Mouse (Mus musculus) embryo, embryonic 9.5 days (tissue): ENCODE data around the gene Spata1.

ENCODE experiments used
- DNase-seq: peaks from one replicate; pipeline ENCODE4 v3.0.0-alpha.2; 2017; ENCODE audit errors: extremely low spot score

The Spata1 gene

DNA sequence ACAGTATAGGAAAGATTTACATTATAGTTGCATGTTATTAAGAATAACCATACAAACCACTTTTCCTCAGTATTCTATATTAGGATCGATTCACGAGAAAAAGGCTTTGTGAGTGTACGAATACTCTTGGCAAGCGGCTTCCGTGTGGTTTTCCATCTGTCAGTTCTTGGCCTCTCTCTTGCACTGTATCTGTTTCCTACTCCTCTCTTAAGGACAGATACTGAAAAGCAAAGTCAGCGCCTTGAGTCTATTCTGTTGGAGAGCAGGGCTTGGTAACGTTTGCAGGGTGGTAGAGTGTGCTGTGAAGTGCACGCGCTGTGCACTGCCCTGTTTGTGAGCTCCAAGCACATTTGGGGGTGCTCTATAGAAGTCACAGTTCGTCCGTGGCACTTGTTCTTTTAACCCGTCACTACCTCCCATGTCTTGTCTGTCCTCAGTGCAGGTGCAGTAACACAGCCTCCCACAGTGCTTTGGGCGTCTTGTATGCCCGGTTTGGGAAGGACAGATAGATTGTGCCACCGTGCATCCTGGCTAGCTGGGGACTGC, 79.5 kb downstream of the Spata1 start:
- no peak for DNase-seq

DNA sequence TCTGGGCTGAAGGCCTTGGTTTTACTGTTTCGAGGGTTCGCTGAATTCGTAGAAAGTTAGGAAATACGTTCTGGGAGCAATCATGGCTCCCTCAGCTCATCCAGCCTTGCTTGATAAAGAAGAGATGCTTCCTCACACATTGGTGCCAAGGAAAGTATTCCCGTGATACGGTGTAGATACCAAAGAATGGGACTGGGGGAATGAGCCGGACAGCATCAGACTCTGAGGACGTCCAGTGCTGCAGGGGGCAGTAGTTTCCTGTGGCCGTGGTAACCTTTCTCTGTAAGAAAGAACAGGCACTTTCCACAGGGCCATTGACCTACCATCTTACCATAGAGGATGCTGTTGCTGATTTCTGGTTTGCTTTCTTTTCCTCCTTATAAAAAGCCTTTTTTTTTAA, 80.0 kb downstream of the Spata1 start:
- DNase-seq, result no peak

DNA sequence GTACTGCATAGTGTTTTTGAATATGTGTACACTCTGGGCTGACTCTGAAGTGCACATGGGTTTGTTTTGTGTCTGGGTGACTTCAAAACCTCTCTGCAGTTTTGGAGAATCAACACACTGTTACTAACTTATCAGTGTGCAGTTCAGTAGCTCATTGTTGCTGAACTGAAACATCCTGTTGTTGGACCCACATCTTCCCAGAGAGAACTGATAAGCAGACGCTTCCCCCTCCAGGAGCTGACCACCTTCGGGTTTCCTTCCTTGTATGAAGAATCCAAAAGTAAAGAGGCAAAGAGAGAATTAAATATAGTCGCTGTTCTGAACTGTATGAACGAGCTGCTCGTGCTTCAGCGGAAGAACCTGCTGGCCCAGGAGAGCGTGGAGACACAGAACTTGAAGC, 80.7 kb downstream of the Spata1 start:
- DNase-seq, result no peak

DNA sequence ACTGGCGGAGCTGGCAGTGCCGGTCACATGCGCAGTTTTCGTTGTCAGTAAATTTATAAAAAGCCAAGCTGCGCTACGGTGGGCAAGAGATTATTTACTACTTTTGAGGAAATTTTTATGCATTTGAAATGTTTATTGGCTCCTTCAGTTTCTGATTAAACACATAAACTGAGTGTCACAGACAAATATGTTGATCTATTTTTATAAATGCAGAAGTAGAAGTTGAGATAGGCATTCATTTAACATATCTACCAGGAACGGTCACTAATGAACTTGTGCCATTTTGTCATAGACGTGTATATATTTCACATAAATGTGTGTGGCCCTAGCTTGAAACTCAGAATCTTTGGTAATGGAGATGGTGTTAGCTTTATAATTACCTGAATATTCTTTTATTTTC, 81.7 kb downstream of the Spata1 start:
- no peak for DNase-seq

DNA sequence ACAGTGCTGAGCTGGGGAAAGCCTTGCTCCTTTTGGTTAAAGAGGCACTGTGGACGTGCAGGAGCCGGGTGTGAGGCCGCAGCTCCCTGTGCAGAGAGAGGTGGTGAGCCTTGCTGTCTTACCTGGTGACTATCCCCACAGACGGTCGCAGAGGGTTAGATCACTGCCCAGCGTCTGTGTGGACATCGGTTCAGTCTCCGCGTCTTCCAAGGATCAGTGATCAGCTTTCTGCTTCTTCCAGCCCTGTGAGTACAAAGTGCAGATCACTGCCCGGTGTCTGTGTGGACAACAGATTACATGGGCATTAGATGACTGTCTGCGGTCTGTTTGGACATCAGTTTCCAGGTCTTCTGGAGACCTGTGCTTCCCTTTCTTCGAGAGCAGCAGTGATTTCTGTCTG, 85.0 kb downstream of the Spata1 start:
- DNase-seq, result no peak

DNA sequence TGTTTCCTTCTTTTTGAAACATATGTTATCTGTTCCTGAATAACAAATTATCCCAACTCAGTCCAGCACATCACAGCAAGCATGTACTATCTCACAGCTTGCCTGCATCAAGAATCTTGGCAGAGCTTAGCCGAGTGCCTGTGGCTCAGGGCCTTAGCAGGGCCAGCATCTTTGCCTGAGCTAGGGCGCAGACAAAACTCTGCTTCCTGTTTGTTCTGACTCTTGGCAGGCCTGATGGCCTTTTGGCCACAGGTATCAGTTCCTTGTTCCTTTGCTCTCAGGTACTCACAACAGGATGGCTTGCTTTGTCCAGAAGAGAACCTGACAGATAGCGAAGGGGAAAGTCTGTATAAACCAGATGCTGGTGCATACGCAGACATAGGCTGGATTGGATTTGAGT, 85.6 kb downstream of the Spata1 start:
- DNase-seq, result no peak

DNA sequence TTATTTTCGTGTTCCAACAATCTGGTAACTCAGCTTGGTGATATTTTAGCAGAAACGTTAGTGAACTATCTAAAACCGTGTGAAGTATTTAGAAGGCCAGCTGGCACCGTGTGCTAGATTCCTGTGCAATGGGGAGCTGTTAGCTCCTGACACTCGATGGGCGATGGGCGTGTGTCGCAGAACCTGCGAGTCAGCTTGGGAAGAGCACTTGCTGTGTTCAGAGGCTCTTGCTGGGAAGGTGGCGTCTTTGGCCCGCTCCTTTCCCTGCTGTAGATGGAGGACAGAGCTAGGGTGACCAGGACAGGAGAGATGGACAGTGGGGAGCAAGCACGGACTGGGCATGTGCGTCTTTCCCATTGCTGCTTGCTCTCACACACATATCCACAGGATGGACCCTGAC, 86.5 kb downstream of the Spata1 start:
- no peak for DNase-seq

DNA sequence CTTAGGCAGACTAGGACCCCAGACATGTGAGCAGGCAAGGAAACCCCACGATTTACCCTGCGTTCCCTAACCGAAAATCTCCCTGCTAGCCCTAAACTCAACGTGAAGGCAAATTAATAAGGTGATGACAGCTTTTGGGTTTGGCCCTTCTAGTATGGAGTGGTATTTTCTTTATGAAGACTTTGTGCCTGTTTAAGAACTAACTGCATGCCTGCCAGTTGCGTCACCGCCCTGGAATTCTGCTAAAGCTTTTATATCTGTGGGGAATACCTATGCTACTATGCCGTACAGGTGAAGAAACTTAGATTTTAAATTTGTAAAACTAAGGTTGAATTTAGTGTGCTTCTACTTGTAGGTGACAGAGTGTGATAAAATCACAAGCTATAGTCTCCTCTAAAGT, 87.1 kb downstream of the Spata1 start:
- no peak for DNase-seq

DNA sequence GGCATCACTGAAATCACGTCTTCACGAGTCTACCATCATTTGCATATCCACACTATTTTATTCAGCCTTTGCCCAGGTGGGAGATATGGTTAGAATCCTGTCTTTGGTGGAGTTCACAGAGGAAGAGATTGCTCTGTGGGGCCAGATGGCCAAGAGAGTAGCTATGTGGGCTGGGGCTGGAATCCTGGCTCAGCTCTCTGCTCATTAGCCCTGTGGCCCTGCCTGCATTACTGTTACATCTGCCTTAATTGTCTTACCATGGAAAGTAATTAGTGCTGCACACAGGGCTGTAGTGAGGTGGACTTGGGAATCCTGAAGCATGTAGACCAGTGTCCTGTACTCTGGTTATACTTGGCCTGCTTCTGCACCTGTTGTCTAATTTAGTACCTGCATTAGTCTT, 87.5 kb downstream of the Spata1 start:
- no peak for DNase-seq

DNA sequence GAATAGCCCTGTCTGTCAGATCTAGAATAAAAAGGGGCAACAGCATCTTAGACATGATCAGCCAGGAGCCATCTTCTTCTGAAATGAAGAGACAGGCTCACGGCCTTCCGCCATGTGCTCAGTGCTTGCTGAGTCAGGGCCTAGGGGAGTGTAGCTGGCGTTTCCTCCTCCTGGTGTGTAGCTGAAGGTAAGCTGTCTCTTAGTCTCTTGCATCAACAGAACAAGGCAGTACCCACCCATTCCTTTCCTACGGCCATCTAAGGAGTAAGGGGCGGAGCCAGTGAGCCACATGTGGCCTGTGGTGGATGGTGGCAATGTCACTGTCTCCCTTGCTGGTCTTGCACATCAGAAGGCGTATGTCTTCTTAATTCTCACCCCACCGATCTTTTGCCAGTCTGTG, 89.4 kb downstream of the Spata1 start:
- no peak for DNase-seq
